Mouse (Mus musculus): ENCODE data around the gene Hook2. TPM values are rescaled to one million over a fixed set of nuclear protein-coding genes. Genes with fewer than 3 reads are reported as not detected.
A peak's percentile ranks its signal among the peaks of the same experiment; 100 is the strongest.

The Hook2 gene
- total and polyA plus RNA-seq, 3 experiments, result 7.1 to 24.7 (median 9.8) TPM

DNA sequence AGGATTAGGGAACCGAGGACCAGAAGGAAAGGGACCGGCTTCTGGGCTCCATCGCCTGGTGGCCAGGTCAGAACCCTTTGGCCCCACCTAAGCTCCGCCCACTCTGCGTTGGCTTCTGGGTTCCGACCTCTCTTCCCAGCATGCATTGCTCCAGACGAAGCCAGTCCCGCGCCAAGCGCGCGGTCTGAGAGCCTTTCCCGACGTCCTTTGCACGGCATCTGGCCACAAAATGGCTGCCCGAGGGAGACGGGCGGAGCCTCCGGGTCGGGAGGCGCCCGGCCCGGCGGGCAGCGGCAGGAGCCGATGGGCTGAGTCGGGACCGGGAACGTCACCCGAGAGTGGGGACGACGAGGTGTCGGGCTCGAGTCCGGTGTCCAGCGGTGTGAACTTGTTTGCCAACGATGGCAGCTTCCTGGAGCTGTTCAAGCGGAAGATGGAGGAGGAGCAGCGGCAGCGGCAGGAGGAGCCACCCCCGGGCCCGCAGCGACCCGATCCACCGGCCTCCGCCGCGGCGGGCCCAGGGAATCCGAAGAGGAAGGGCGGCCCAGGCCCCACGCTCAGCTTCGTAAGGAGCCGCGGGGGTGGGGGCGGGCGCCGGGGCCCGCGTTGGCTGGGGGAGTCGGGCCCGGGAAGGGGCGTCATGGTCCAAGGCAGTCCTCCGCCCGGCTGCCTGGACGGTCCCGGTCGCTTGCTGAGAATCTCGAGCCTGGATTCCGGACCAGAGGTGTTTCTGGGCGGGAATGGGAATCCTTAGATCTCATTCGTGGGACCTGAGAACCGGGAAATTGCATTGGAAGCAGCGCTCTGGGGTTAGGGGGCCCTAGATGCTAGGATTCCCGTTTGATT lies 36.5 kb downstream of the Hook2 start, which contains the start of gene Trir:
Gene Trir (plus strand): TSS at position 154 of the 846 bp plus-strand sequence.
- Histone ChIP-seq H3K4me2 (ENCODE audit: insufficient read depth, low read depth, poor library complexity, severe bottlenecking) (peak within 1 kb of the TSS; percentile 98), H3K9ac (ENCODE audit: insufficient read depth, low read depth) (peak within 1 kb of the TSS; percentile 100), H3K27ac (ENCODE audit: insufficient read depth, low read depth) (peak within 1 kb of the TSS; percentile 68), H3K4me1 (ENCODE audit: control insufficient read depth in 1 of 2, insufficient read depth in 2 of 2) (peaks cover 10 to 53% of the 10 kb centered on the region in 2 experiments), H3K9me3 (replicated peaks; ENCODE audit: low read length) (no peaks in the 10 kb centered on the region), H3K79me2 (replicated peaks; ENCODE audit: control insufficient read depth, extremely low read depth, insufficient read depth, poor library complexity, severe bottlenecking) (peaks cover 49% of the 10 kb centered on the region), H3K4me3 (replicated peaks in 1 of 3; ENCODE audit: low read depth in 2 of 3, low read length in 2 of 3, poor library complexity in 1 of 3) (peak within 1 kb of the TSS; percentile 78 to 94 (median 85)), H3K27me3 (replicated peaks) (no peaks in the 10 kb centered on the region), H3K36me3 (replicated peaks in 1 of 2; ENCODE audit: control insufficient read depth in 1 of 2, insufficient read depth in 1 of 2, low read length in 1 of 2) (peaks cover 45 to 54% of the 10 kb centered on the region in 2 experiments)
- in situ Hi-C loops (cut with MboI; ENCODE audit: low pct_ligation_motif_present, low pct_unique_long_range_greater_than_20kb, low sequenced_read_pairs) (loop anchor here (5.0 kb wide), 1 partner anchor 35 kb away; the partner anchor contains the start of gene Hook2), dilution Hi-C loops (cut with MboI; ENCODE audit: extremely low pct_ligation_motif_present, extremely low pct_unique_long_range_greater_than_20kb, low sequenced_read_pairs) (no loop called here)
- TF ChIP-seq CHD2 (IDR thresholded peaks at IDR 0.05; ENCODE audit: low read length) (peak; percentile 13; the same call in 1 of the 2 replicates), MYC (IDR thresholded peaks at IDR 0.05; ENCODE audit: low read depth, low read length) (peak; percentile 72; the same call in 1 of the 2 replicates), USF2 (conservative IDR thresholded peaks at IDR 0.05; ENCODE audit: low read depth, low read length) (no peak), RAD21 (IDR thresholded peaks at IDR 0.05; ENCODE audit: low read depth, low read length) (no peak), HCFC1 (IDR thresholded peaks at IDR 0.05; ENCODE audit: low read depth, low read length) (peak; percentile 84), ZKSCAN1 (IDR thresholded peaks at IDR 0.05; ENCODE audit: borderline replicate concordance, low read depth, low read length) (no peak), ZNF384 (IDR thresholded peaks at IDR 0.05; ENCODE audit: low read depth, low read length) (no peak), JUN (IDR thresholded peaks at IDR 0.05; ENCODE audit: insufficient read depth, low read depth, low read length) (no peak), TCF12 (IDR thresholded peaks at IDR 0.05; ENCODE audit: low read depth, low read length) (peak; percentile 97), MEF2A (IDR thresholded peaks at IDR 0.05; ENCODE audit: borderline replicate concordance, low read depth, low read length) (peak; percentile 54; the same call in 1 of the 2 replicates), MXI1 (IDR thresholded peaks at IDR 0.05; ENCODE audit: low read depth, low read length) (peak; percentile 65; the same call in 1 of the 2 replicates), POLR2AphosphoS2 (IDR thresholded peaks at IDR 0.05; ENCODE audit: low read depth, low read length) (peak; percentile 81), ELF1 (IDR thresholded peaks at IDR 0.05; ENCODE audit: low read depth, low read length) (peak; percentile 69), UBTF (IDR thresholded peaks at IDR 0.05; ENCODE audit: low read depth, low read length) (peak; percentile 92), E2F4 (IDR thresholded peaks at IDR 0.05; ENCODE audit: insufficient replicate concordance, low read depth, low read length) (peak; percentile 93; the same call in 1 of the 2 replicates), CHD1 (IDR thresholded peaks at IDR 0.05; ENCODE audit: low read depth, low read length) (no peak), ZC3H11A (IDR thresholded peaks at IDR 0.05; ENCODE audit: low read depth, low read length) (no peak), GABPA (IDR thresholded peaks at IDR 0.05; ENCODE audit: insufficient replicate concordance, low read depth, low read length) (no peak), EP300 (IDR thresholded peaks at IDR 0.05; ENCODE audit: low read length) (no peak), NELFE (IDR thresholded peaks at IDR 0.05; ENCODE audit: low read depth, low read length) (peak; percentile 94), SMC3 (IDR thresholded peaks at IDR 0.05; ENCODE audit: low read depth, low read length) (no peak), BHLHE40 (IDR thresholded peaks at IDR 0.05; ENCODE audit: low read depth, low read length) (no peak), USF1 (IDR thresholded peaks at IDR 0.05; ENCODE audit: low read depth, low read length) (no peak), KAT2A (IDR thresholded peaks at IDR 0.05; ENCODE audit: insufficient replicate concordance, low read length) (peak; percentile 82; the same call in 1 of the 2 replicates), NRF1 (IDR thresholded peaks at IDR 0.05; ENCODE audit: low read depth, low read length) (peak; percentile 62), ETS1 (conservative IDR thresholded peaks at IDR 0.05; ENCODE audit: low read depth, low read length) (no peak), MAFK (IDR thresholded peaks at IDR 0.05; ENCODE audit: insufficient replicate concordance, low read length) (no peak), PAX5 (IDR thresholded peaks at IDR 0.05; ENCODE audit: low read length) (no peak), ZMIZ1 (IDR thresholded peaks at IDR 0.05; ENCODE audit: low read depth, low read length) (peak; percentile 93), POLR2A (IDR thresholded peaks at IDR 0.05; ENCODE audit: low read depth, low read length) (peak; percentile 97), CTCF (conservative IDR thresholded peaks at IDR 0.05 in 1 of 2, IDR thresholded peaks at IDR 0.05 in 1 of 2; ENCODE audit: low read depth in 2 of 2, low read length in 2 of 2) (no peak), RCOR1 (conservative IDR thresholded peaks at IDR 0.05; ENCODE audit: low read depth, low read length) (no peak), TBP (conservative IDR thresholded peaks at IDR 0.05; ENCODE audit: low read depth, low read length) (peak; percentile 91), MAX (IDR thresholded peaks at IDR 0.05; ENCODE audit: low read length) (peak; percentile 75; the same call in 1 of the 2 replicates), MAZ (IDR thresholded peaks at IDR 0.05; ENCODE audit: low read depth, low read length) (no peak), JUND (conservative IDR thresholded peaks at IDR 0.05; ENCODE audit: low read depth, low read length) (no peak), IRF4 (IDR thresholded peaks at IDR 0.05; ENCODE audit: low read depth, low read length) (peak; percentile 30; the same call in 1 of the 2 replicates), SIN3A (IDR thresholded peaks at IDR 0.05; ENCODE audit: low read length) (peak; percentile 87)
- peak; percentile 98 for DNase-seq (ENCODE audit: extremely low read depth)
